In genomic region chr1:194962181-194962580, GRCm38 (mm10) we compare ENCODE assay signal across 8 mouse cellular contexts. TPM values are rescaled to one million over a fixed set of nuclear protein-coding genes. Genes with fewer than 3 reads are reported as not detected.
DNase-seq lines count a peak whose midpoint lies in the region; ATAC-seq and TF ChIP-seq lines count a peak whose summit lies in the region.

No protein-coding gene starts in this region.

- H3K9me3 ChIP-seq in intestine, postnatal 0 days (ENCODE audit: control insufficient read depth) = no peaks in the 10 kb centered on the region
- no peaks in the 10 kb centered on the region for H3K9me3 ChIP-seq in midbrain, embryonic 14.5 days (ENCODE audit: control insufficient read depth, low read length)

- peak; percentile 60; the same call in 1 of the 2 replicates for ATAC-seq in intestine, postnatal 0 days
- no peak; the same call in 1 of the 2 replicates for ATAC-seq in midbrain, embryonic 14.5 days (ENCODE audit: low FRiP score, low TSS enrichment)

- peak; percentile 64; the same call in 1 of the 2 replicates for TF ChIP-seq CTCF in testis, adult 2 months (IDR thresholded peaks at IDR 0.05; ENCODE audit: control insufficient read depth, insufficient read depth, insufficient replicate concordance, low read depth, low read length)
- TF ChIP-seq CTCF in intestine, postnatal 0 days (IDR thresholded peaks at IDR 0.05; ENCODE audit: low read depth) = peak; percentile 95
- TF ChIP-seq CTCF in spleen, adult 2 months (IDR thresholded peaks at IDR 0.05; ENCODE audit: extremely low read depth, insufficient read depth, insufficient read length, insufficient replicate concordance) = peak; percentile 56; the same call in 1 of the 2 replicates

- H3K36me3 ChIP-seq in testis, adult 2 months (ENCODE audit: control insufficient read depth, insufficient read depth, low read length) = no peaks in the 10 kb centered on the region
- no peaks in the 10 kb centered on the region for H3K36me3 ChIP-seq in intestine, postnatal 0 days (ENCODE audit: control insufficient read depth, insufficient read depth)
- H3K36me3 ChIP-seq in midbrain, embryonic 14.5 days (ENCODE audit: control insufficient read depth, insufficient read depth, low read length) = no peaks in the 10 kb centered on the region
- no peaks in the 10 kb centered on the region for H3K36me3 ChIP-seq in spleen, adult 2 months (ENCODE audit: control insufficient read depth, insufficient read depth, low read length)

- WGBS in intestine, postnatal 0 days = 23% methylated on average over 5 of the region's 5 CpGs
- WGBS in midbrain, embryonic 14.5 days = 37% methylated on average over 5 of the region's 5 CpGs
- 59% methylated on average over 5 of the region's 5 CpGs for WGBS in spleen, adult 2 months

- no peaks in the 10 kb centered on the region for H3K4me1 ChIP-seq in testis, adult 2 months (ENCODE audit: control insufficient read depth, insufficient read depth, low read length)
- no peaks in the 10 kb centered on the region for H3K4me1 ChIP-seq in intestine, postnatal 0 days (replicated peaks; ENCODE audit: control insufficient read depth, insufficient read depth, low read length)
- no peaks in the 10 kb centered on the region for H3K4me1 ChIP-seq in midbrain, embryonic 14.5 days (ENCODE audit: control insufficient read depth, insufficient read depth, low read length)
- no peaks in the 10 kb centered on the region for H3K4me1 ChIP-seq in spleen, adult 2 months (ENCODE audit: control insufficient read depth, insufficient read depth, insufficient read length)

- no peak overlapping the region for H3K4me3 ChIP-seq in testis, adult 2 months (ENCODE audit: control insufficient read depth, low read depth, low read length)
- no peak overlapping the region for H3K4me3 ChIP-seq in intestine, postnatal 0 days (ENCODE audit: low read depth, low read length)
- H3K4me3 ChIP-seq in midbrain, embryonic 14.5 days (replicated peaks; ENCODE audit: low read depth, low read length) = no peak overlapping the region
- H3K4me3 ChIP-seq in spleen, adult 2 months (ENCODE audit: extremely low read depth, insufficient read depth, insufficient read length) = no peak overlapping the region

- H3K9ac ChIP-seq in intestine, postnatal 0 days (ENCODE audit: low read depth, low read length) = no peak overlapping the region
- H3K9ac ChIP-seq in midbrain, embryonic 14.5 days (replicated peaks; ENCODE audit: low read length) = no peak overlapping the region

- H3K4me2 ChIP-seq in intestine, postnatal 0 days (replicated peaks; ENCODE audit: low read depth) = no peak overlapping the region
- no peak overlapping the region for H3K4me2 ChIP-seq in midbrain, embryonic 14.5 days (ENCODE audit: low read length)

- H3K27me3 ChIP-seq in testis, adult 2 months (ENCODE audit: control insufficient read depth, insufficient read depth, low read length) = no peaks in the 10 kb centered on the region
- H3K27me3 ChIP-seq in intestine, postnatal 0 days (replicated peaks; ENCODE audit: control insufficient read depth, insufficient read depth, low read length) = no peaks in the 10 kb centered on the region
- no peaks in the 10 kb centered on the region for H3K27me3 ChIP-seq in midbrain, embryonic 14.5 days (ENCODE audit: control insufficient read depth, insufficient read depth, low read length)
- no peaks in the 10 kb centered on the region for H3K27me3 ChIP-seq in spleen, adult 2 months (ENCODE audit: control insufficient read depth, insufficient read depth, low read length)

- H3K27ac ChIP-seq in testis, adult 2 months (ENCODE audit: control insufficient read depth, insufficient read depth, low read depth, low read length) = no peak overlapping the region
- H3K27ac ChIP-seq in intestine, postnatal 0 days (ENCODE audit: low read depth, low read length) = no peak overlapping the region
- no peak overlapping the region for H3K27ac ChIP-seq in midbrain, embryonic 14.5 days (replicated peaks; ENCODE audit: low read depth, low read length)
- no peak overlapping the region for H3K27ac ChIP-seq in spleen, adult 2 months (ENCODE audit: insufficient read depth, low read length)

- intact Hi-C loops in left cerebral cortex, postnatal 36 days (cut with DNase I) = loop anchor here (2.0 kb wide), 1 partner anchor 83 kb away; no protein-coding TSS in a partner anchor

- DNase-seq in testis, postnatal 14 days (ENCODE audit: low spot score) = no peak
- DNase-seq in cerebellum, adult 9-11 months = peak; percentile 56
- DNase-seq in frontal cortex, postnatal 14 days (ENCODE audit: low spot score in 2 of 2) = peak; percentile 52 to 73
- DNase-seq in left cerebral cortex, postnatal 36 days (ENCODE audit: low spot score in 2 of 2) = peak; percentile 70 to 77
- DNase-seq in midbrain, embryonic 14.5 days = peak; percentile 88
- peak; percentile 11 to 50 for DNase-seq in spleen, adult 2 months (ENCODE audit: low read depth in 1 of 2, low spot score in 2 of 2)

- TF ChIP-seq POLR2A in testis, adult 2 months (IDR thresholded peaks at IDR 0.05; ENCODE audit: control insufficient read depth, low read depth, low read length) = no peak
- TF ChIP-seq POLR2A in spleen, adult 2 months (IDR thresholded peaks at IDR 0.05; ENCODE audit: low read depth, low read length) = no peak

RNA-seq across cellular contexts. Expression of gene Cd34, which starts 23.6 kb away (rescaled TPM):
- polyA plus RNA-seq in testis, adult 2 months (2012; rRNA removed) = 7.7 and 7.9 TPM in 2 replicates
- polyA plus RNA-seq in intestine, postnatal 0 days (2015; fragmentation: Nextera tagmentation; extraction: Ambion mirVana) = 32.8 and 35.4 TPM in 2 replicates
- 10 to 100 TPM; 52.1 to 77.5 TPM for total RNA-seq in left cerebral cortex, postnatal 36 days (2021)
- polyA plus RNA-seq in midbrain, embryonic 14.5 days (2014; fragmentation: Nextera tagmentation; extraction: Ambion mirVana) = 15.8 and 34.8 TPM in 2 replicates
- 5.3 and 6.4 TPM in 2 replicates for polyA plus RNA-seq in spleen, adult 2 months (2012; rRNA removed)
